Mouse (Mus musculus) CH12.LX (cell line): ENCODE data around the gene 4921504E06Rik. TPM values are rescaled to one million over a fixed set of nuclear protein-coding genes. Genes with fewer than 3 reads are reported as not detected.
A peak's percentile ranks its signal among the peaks of the same experiment; 100 is the strongest.

ENCODE experiments used
- DNase-seq: peaks from one replicate; pipeline ENCODE4 v3.0.0-alpha.2; 2013; ENCODE audit errors: extremely low read depth
- H3K27ac ChIP-seq: 2 replicates; pipeline ENCODE4 v1.5.1; 2012; ENCODE audit warnings: low read depth, mild to moderate bottlenecking, control low read depth, moderate library complexity; ENCODE audit not compliant: insufficient read depth
- H3K27me3 ChIP-seq: replicated peaks from 2 replicates; pipeline ENCODE3; 2012; ENCODE audit warnings: inconsistent platforms
- H3K36me3 ChIP-seq, 2 experiments: replicated peaks in 1 of 2; 2 replicates each; pipeline versions ENCODE3 to v1.6.1; 2012; ENCODE audit warnings: inconsistent platforms in 1 of 2, low read length in 1 of 2, mild to moderate bottlenecking in 1 of 2, mixed read lengths in 1 of 2, moderate library complexity in 1 of 2; ENCODE audit not compliant: control insufficient read depth in 1 of 2, insufficient read depth in 1 of 2
- H3K4me1 ChIP-seq, 2 experiments: 2 replicates each; pipeline ENCODE4 v1.6.1; 2012; ENCODE audit warnings: inconsistent platforms in 1 of 2, moderate library complexity in 1 of 2; ENCODE audit not compliant: insufficient read depth in 2 of 2, control insufficient read depth in 1 of 2
- H3K4me2 ChIP-seq: 2 replicates; pipeline ENCODE4 v1.6.1; 2012; ENCODE audit warnings: low read depth, mild to moderate bottlenecking, control low read depth; ENCODE audit not compliant: poor library complexity, insufficient read depth, severe bottlenecking
- H3K4me3 ChIP-seq, 3 experiments: fragments of 150-350 bp in 1 of 3; sonication (generic) in 1 of 3; replicated peaks in 1 of 3; 2 replicates each; pipeline versions ENCODE3 to v1.5.1; 2011 to 2012; ENCODE audit warnings: low read depth in 2 of 3, low read length in 2 of 3, mild to moderate bottlenecking in 2 of 3, moderate library complexity in 2 of 3, control low read depth in 1 of 3, improper control_type of control experiment in 1 of 3, inconsistent platforms in 1 of 3, mixed read lengths in 1 of 3; ENCODE audit not compliant: poor library complexity in 1 of 3
- H3K79me2 ChIP-seq: replicated peaks from 2 replicates; pipeline ENCODE4 v1.6.1; 2012; ENCODE audit warnings: mild to moderate bottlenecking, moderate library complexity; ENCODE audit not compliant: control insufficient read depth, poor library complexity, insufficient read depth, severe bottlenecking; ENCODE audit errors: extremely low read depth
- H3K9ac ChIP-seq: 2 replicates; pipeline ENCODE4 v1.6.1; 2012; ENCODE audit warnings: low read depth, mild to moderate bottlenecking, control low read depth, moderate library complexity; ENCODE audit not compliant: insufficient read depth
- H3K9me3 ChIP-seq: replicated peaks from 2 replicates; pipeline ENCODE3; 2012; ENCODE audit warnings: low read length, inconsistent platforms, mixed read lengths
- CTCF ChIP-seq, 2 experiments: IDR thresholded peaks in 1 of 2; conservative IDR thresholded peaks in 1 of 2; 2 replicates each; pipeline ENCODE4 v1.5.1; 2011 to 2012; ENCODE audit warnings: low read depth in 2 of 2, low read length in 2 of 2, improper control_type of control experiment in 1 of 2, inconsistent platforms in 1 of 2, mild to moderate bottlenecking in 1 of 2, moderate library complexity in 1 of 2
- MAFK ChIP-seq: IDR thresholded peaks from 2 replicates; pipeline ENCODE4 v1.6.1; 2011; ENCODE audit warnings: low read length, improper control_type of control experiment; ENCODE audit not compliant: insufficient replicate concordance
- MAZ ChIP-seq: IDR thresholded peaks from 2 replicates; pipeline ENCODE4 v1.6.1; 2012; ENCODE audit warnings: low read depth, mild to moderate bottlenecking, inconsistent platforms, low read length, improper control_type of control experiment, moderate library complexity
- MXI1 ChIP-seq: IDR thresholded peaks from 2 replicates; pipeline ENCODE4 v1.6.1; 2011; ENCODE audit warnings: mild to moderate bottlenecking, low read depth, low read length, improper control_type of control experiment
- MYC ChIP-seq: IDR thresholded peaks from 2 replicates; pipeline ENCODE4 v1.6.1; 2011; ENCODE audit warnings: low read depth, mild to moderate bottlenecking, improper control_type of control experiment, low read length
- POLR2A ChIP-seq: IDR thresholded peaks from 2 replicates; pipeline ENCODE4 v1.6.1; 2011; ENCODE audit warnings: low read depth, mild to moderate bottlenecking, improper control_type of control experiment, low read length
- RAD21 ChIP-seq: IDR thresholded peaks from 2 replicates; pipeline ENCODE4 v1.6.1; 2011; ENCODE audit warnings: low read depth, mild to moderate bottlenecking, low read length, improper control_type of control experiment, moderate library complexity
- SMC3 ChIP-seq: IDR thresholded peaks from 2 replicates; pipeline ENCODE4 v1.6.1; 2011; ENCODE audit warnings: low read depth, low read length, improper control_type of control experiment
- TBP ChIP-seq: conservative IDR thresholded peaks from 2 replicates; pipeline ENCODE4 v1.6.1; 2011; ENCODE audit warnings: low read depth, low read length, improper control_type of control experiment
- UBTF ChIP-seq: IDR thresholded peaks from 2 replicates; pipeline ENCODE4 v1.6.1; 2012; ENCODE audit warnings: low read depth, mild to moderate bottlenecking, inconsistent platforms, low read length, improper control_type of control experiment, moderate library complexity
- USF1 ChIP-seq: IDR thresholded peaks from 2 replicates; pipeline ENCODE4 v1.6.1; 2014; ENCODE audit warnings: low read depth, mild to moderate bottlenecking, inconsistent platforms, low read length, improper control_type of control experiment
- dilution Hi-C: fragments of 300-500 bp; cut with MboI; formaldehyde crosslinking; loops from 2 replicates; pipeline ENCODE4 v1.14.3; 2020; ENCODE audit warnings: low sequenced_read_pairs; ENCODE audit not compliant: extremely low pct_unique_long_range_greater_than_20kb, extremely low pct_ligation_motif_present
- in situ Hi-C: fragments of 300-500 bp; cut with MboI; formaldehyde crosslinking; loops from 3 replicates; pipeline ENCODE4 v1.14.3; 2019; ENCODE audit warnings: low sequenced_read_pairs, low pct_ligation_motif_present, low pct_unique_long_range_greater_than_20kb, mixed read lengths
- polyA plus RNA-seq: library from polyadenylated mRNA; unstranded; fragments of >175 nt; gene quantifications from 2 replicates; pipeline ENCODE4 v1.2.1, GENCODE M21; 2012; ENCODE audit warnings: low read depth; ENCODE audit not compliant: insufficient read length
- total RNA-seq, 2 experiments: library from RNA; depleted of rRNA; stranded (reverse); fragments of 300-350 nt in 1 of 2; fragments of >200 nt in 1 of 2; gene quantifications; 2 replicates each; pipeline ENCODE4 v1.2.3; 2012 to 2014

4921504E06Rik gene
- total and polyA plus RNA-seq, 3 experiments: not detected

DNA sequence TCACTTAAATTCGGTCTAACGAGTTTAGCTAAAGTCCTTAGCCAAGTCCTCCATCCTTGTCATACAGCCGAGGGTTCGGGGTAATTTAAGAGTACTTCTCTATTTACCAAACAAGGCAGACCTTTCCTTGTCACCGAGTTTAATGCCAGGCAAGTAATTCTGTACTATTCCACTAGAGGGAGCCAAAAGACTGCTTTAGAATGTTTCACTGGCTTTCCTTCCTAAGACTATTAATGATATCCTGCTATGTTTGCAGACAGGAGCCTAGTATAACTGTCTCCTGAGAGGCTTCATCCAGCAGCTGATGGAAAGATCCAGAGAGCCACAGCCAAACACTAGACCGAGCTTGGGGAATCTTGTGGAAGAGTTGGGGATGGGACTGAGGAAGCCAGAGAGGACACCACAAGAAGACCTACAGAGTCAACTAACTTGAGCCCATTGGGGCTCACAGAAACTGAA lies 138.6 kb downstream of the 4921504E06Rik start:
- Histone ChIP-seq H3K4me3 (peak overlapping the region in 2 of 3 experiments; percentile 16 to 43), H3K9me3 (peaks cover 2% of the 10 kb centered on the region), H3K4me2 (peak overlapping the region; percentile 96), H3K79me2 (no peaks in the 10 kb centered on the region), H3K36me3 (no peaks in the 10 kb centered on the region), H3K9ac (peak overlapping the region; percentile 57; the same call in 1 of the 2 replicates), H3K4me1 (no peaks in the 10 kb centered on the region), H3K27ac (no peak overlapping the region), H3K27me3 (no peaks in the 10 kb centered on the region)
- in situ Hi-C loops: loop anchor here (10.0 to 25.0 kb wide), 2 partner anchors 297 to 480 kb away; no protein-coding TSS in a partner anchor
- dilution Hi-C loops: no loop called here
- DNase-seq: peak; percentile 82
- TF ChIP-seq UBTF: no peak
- peak; percentile 83 to 84; a peak in 3 of 4 replicates for TF ChIP-seq CTCF (conservative IDR thresholded peaks at IDR 0.05 in 1 of 2, IDR thresholded peaks at IDR 0.05 in 1 of 2; ENCODE audit: low read depth in 2 of 2, low read length in 2 of 2)
- TF ChIP-seq RAD21: peak; percentile 91
- TF ChIP-seq MYC: 0 out of 2 replicates have a peak, but pooled peaks have one; percentile 64
- TF ChIP-seq MXI1: no peak
- TF ChIP-seq TBP: no peak
- TF ChIP-seq MAZ: no peak
- TF ChIP-seq MAFK: no peak
- TF ChIP-seq POLR2A: no peak
- peak; percentile 62 for TF ChIP-seq SMC3

DNA sequence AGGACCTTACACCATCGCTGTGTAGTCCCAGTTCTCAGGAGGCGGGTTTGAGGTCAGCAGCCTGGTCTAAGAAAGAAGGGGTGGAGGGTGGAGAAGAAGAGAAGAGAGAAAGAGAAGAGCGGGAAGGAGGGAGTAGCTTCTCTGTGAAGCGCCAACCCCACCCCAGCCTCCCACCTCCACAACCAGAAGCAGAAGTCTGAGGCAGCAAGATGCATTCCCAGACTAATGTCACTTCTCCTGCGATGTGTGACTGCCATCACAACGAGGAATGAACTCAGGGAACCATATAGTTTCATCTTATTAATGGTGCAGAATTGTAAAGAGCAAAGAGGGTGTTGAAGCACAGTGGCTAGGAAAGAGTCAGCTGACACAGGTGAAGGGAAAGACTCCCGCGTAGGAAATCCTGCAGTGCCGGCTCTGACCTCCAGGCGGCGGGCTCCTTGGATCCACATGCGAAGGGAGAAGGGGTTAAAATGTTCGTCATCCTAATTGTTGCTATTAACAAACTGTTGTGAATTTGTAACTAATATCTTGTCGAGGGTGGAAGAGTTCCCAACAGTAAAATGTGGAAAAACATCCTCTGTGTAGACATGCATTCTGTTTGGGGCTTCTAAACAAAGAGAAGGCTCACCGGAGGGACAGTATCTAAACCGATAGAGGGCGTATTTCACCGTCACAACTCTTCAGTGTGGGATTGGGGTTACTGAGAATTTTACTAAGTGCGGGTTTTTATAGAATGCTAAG lies 139.3 kb downstream of the 4921504E06Rik start:
- no peaks in the 10 kb centered on the region for H3K36me3 ChIP-seq
- H3K27me3 ChIP-seq: no peaks in the 10 kb centered on the region
- no peaks in the 10 kb centered on the region for H3K79me2 ChIP-seq
- dilution Hi-C loops (no loop called here), in situ Hi-C loops (loop anchor here (5.0 to 25.0 kb wide), 3 partner anchors 103 to 480 kb away; no protein-coding TSS in a partner anchor)
- H3K4me2 ChIP-seq: peak overlapping the region; percentile 96
- H3K9ac ChIP-seq: peak overlapping the region; percentile 57; the same call in 1 of the 2 replicates
- TF ChIP-seq MXI1 (no peak), SMC3 (peak; percentile 17; the same call in 1 of the 2 replicates), CTCF (conservative IDR thresholded peaks at IDR 0.05 in 1 of 2, IDR thresholded peaks at IDR 0.05 in 1 of 2; ENCODE audit: low read depth in 2 of 2, low read length in 2 of 2) (peak; percentile 78 to 85), USF1 (peak; percentile 15; the same call in 1 of the 2 replicates)
- peak overlapping the region; percentile 16 to 43 (median 31) for H3K4me3 ChIP-seq
- peak; percentile 65 for DNase-seq
- peaks cover 2% of the 10 kb centered on the region for H3K9me3 ChIP-seq
- no peak overlapping the region for H3K27ac ChIP-seq
- H3K4me1 ChIP-seq: no peaks in the 10 kb centered on the region

Other genes starting within 250 kb of the 4921504E06Rik start
- gene Msrb2, start 182.5 kb downstream of the 4921504E06Rik start, total RNA-seq (2012; rRNA removed): 9.0 and 14.4 TPM in 2 replicates
- gene Msrb2, start 182.5 kb downstream of the 4921504E06Rik start, total RNA-seq (2014; rRNA removed): 21.6 and 30.2 TPM in 2 replicates
- gene Msrb2, start 182.5 kb downstream of the 4921504E06Rik start, polyA plus RNA-seq: 27.8 and 32.7 TPM in 2 replicates
- gene Ptf1a, start 108.3 kb downstream of the 4921504E06Rik start, total RNA-seq (2012; rRNA removed): not detected in 2 replicates
- not detected in 2 replicates for gene Ptf1a, start 108.3 kb downstream of the 4921504E06Rik start, total RNA-seq (2014; rRNA removed)
- not detected in 2 replicates for gene Ptf1a, start 108.3 kb downstream of the 4921504E06Rik start, polyA plus RNA-seq
- 0.13 and 0.29 TPM in 2 replicates for gene Otud1, start 103.8 kb upstream of the 4921504E06Rik start, total RNA-seq (2012; rRNA removed)
- gene Otud1, start 103.8 kb upstream of the 4921504E06Rik start, total RNA-seq (2014; rRNA removed): 1.3 and 1.4 TPM in 2 replicates
- gene Otud1, start 103.8 kb upstream of the 4921504E06Rik start, polyA plus RNA-seq: 1.5 and 1.6 TPM in 2 replicates